Mouse (Mus musculus): Measurements from ENCODE around the gene Axin2.

Gene Axin2

GRCm38 (mm10) chr11:108930612-108931011 lies 10.5 kb downstream of the Axin2 start:
- DNase-seq, result no peak

GRCm38 (mm10) chr11:108933835-108934234 lies 13.7 kb downstream of the Axin2 start:
- no peak for DNase-seq

GRCm38 (mm10) chr11:108935128-108935868 lies 15.1 kb downstream of the Axin2 start:
- DNase-seq, result no peak

- DNase-seq, result no peak
Measured at GRCm38 (mm10) chr11:108936016-108936792, 16.1 kb downstream of the Axin2 start.

- DNase-seq, result no peak
Measured at GRCm38 (mm10) chr11:108940655-108941412, 20.7 kb downstream of the Axin2 start.

- peak; percentile 61 for DNase-seq
Measured at GRCm38 (mm10) chr11:108941836-108942235, 21.7 kb downstream of the Axin2 start.

GRCm38 (mm10) chr11:108943741-108944140 lies 23.6 kb downstream of the Axin2 start:
- no peak for DNase-seq

- DNase-seq, result no peak
Measured at GRCm38 (mm10) chr11:108945666-108946065, 25.5 kb downstream of the Axin2 start.

GRCm38 (mm10) chr11:108947425-108948184 lies 27.5 kb downstream of the Axin2 start:
- DNase-seq, result no peak

GRCm38 (mm10) chr11:108948501-108948900 lies 28.4 kb downstream of the Axin2 start:
- DNase-seq, result no peak

GRCm38 (mm10) chr11:108948931-108949330 lies 28.8 kb downstream of the Axin2 start:
- no peak for DNase-seq

GRCm38 (mm10) chr11:108952343-108952742 lies 32.2 kb downstream of the Axin2 start:
- DNase-seq, result no peak

GRCm38 (mm10) chr11:108955943-108956342 lies 35.8 kb downstream of the Axin2 start:
- DNase-seq, result no peak

- DNase-seq, result no peak
Measured at GRCm38 (mm10) chr11:108958349-108958748, 38.2 kb downstream of the Axin2 start.

GRCm38 (mm10) chr11:108959196-108959595 lies 39.0 kb downstream of the Axin2 start:
- no peak for DNase-seq

- no peak for DNase-seq
Measured at GRCm38 (mm10) chr11:108961651-108962065, 41.5 kb downstream of the Axin2 start.

GRCm38 (mm10) chr11:108963476-108964232 lies 43.5 kb downstream of the Axin2 start:
- DNase-seq, result no peak

GRCm38 (mm10) chr11:108965740-108966139 lies 45.6 kb downstream of the Axin2 start:
- DNase-seq, result no peak

GRCm38 (mm10) chr11:108973459-108973858 lies 53.3 kb downstream of the Axin2 start:
- DNase-seq, result peak; percentile 13

- no peak for DNase-seq
Measured at GRCm38 (mm10) chr11:108973866-108974265, 53.7 kb downstream of the Axin2 start.

- DNase-seq, result no peak
Measured at GRCm38 (mm10) chr11:108975583-108975982, 55.4 kb downstream of the Axin2 start.

- peak; percentile 19 for DNase-seq
Measured at GRCm38 (mm10) chr11:108980530-108980929, 60.4 kb downstream of the Axin2 start.

Data from cerebellum, adult 9-11 months (tissue).